Mouse (Mus musculus): ENCODE measurements around the gene Vwf. TPM values are rescaled to one million over a fixed set of nuclear protein-coding genes. Genes with fewer than 3 reads are reported as not detected.

The Vwf gene
- total RNA-seq (2018; cell fraction: chromatin; rRNA removed), result 100 to 1,000 TPM in 17 of 26 experiments, 10 to 100 TPM in 9; 31.9 to 305 (median 136) TPM
- 10 to 100 TPM in 22 of 26 experiments, 1 to 10 TPM in 4; 5.7 to 59.9 (median 19.9) TPM for total RNA-seq (2018; cell fraction: cytosol; rRNA removed)
- total RNA-seq (2018; cell fraction: nucleus; rRNA removed), result 100 to 1,000 TPM in 11 of 26 experiments, 10 to 100 TPM in 15; 19.3 to 220 (median 94.7) TPM
- 12.6 to 39.2 TPM (median 15.9 TPM) in 3 replicates for polyA plus RNA-seq (2018)

DNA sequence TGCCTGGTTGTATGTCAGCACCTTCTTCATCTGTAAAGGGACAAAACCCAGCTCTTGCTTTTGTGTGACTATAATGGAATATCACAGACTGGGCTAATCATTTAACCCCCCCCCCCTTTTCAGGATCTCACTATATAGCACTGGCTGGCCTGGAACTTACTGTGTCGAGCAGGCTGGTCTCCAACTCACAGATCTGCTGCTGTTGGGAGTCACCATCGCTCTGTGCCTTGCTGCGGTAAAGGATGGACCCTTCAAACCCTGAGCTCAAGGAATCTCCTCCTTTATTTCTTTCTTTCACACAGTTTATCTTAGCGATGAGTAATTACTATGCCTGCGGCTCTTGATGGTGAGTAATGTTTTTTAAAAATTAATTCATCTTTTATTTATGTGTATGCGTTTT, at the start of gene Vwf:
Gene Vwf, plus strand, starts transcription at position 301 of the 400 bp plus-strand sequence.
- H3K79me2 ChIP-seq (ENCODE audit: inconsistent target), result no peaks in the 10 kb centered on the region
- 95% methylated on average over 6 of the region's 6 CpGs for WGBS (ENCODE audit: missing documents)
- no peak within 1 kb of the TSS for H3K4me3 ChIP-seq (ENCODE audit: inconsistent target)
- H3K27ac ChIP-seq, result no peak within 1 kb of the TSS
- H3K36me3 ChIP-seq (ENCODE audit: inconsistent target), result no peaks in the 10 kb centered on the region

DNA sequence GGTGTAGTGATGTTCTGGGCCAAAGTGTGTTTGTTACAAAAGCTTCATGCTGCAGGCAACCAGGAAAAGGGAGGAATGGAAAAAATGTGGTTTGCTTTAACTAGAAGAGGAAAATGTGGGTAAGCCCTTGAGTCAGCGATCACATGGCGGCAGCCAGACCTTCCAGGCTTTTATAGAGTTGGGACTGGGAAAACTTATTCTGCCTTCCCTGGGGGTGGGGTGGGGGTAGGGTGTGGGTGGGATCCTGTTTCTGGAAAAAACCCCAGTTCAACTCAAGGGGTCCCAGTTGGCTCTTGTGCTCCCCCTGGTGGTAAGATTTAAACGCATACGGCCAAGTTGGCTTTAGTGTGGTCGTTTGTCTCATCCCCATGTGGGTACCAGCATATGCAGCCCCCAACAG, 48.5 kb upstream of the Vwf start:
- H3K4me3 ChIP-seq (ENCODE audit: inconsistent target), result no peak overlapping the region
- no peaks in the 10 kb centered on the region for H3K36me3 ChIP-seq (ENCODE audit: inconsistent target)
- peaks cover 11% of the 10 kb centered on the region for H3K79me2 ChIP-seq (ENCODE audit: inconsistent target)
- WGBS (ENCODE audit: missing documents), result 23% methylated on average over 5 of the region's 5 CpGs
- no peak overlapping the region for H3K27ac ChIP-seq

DNA sequence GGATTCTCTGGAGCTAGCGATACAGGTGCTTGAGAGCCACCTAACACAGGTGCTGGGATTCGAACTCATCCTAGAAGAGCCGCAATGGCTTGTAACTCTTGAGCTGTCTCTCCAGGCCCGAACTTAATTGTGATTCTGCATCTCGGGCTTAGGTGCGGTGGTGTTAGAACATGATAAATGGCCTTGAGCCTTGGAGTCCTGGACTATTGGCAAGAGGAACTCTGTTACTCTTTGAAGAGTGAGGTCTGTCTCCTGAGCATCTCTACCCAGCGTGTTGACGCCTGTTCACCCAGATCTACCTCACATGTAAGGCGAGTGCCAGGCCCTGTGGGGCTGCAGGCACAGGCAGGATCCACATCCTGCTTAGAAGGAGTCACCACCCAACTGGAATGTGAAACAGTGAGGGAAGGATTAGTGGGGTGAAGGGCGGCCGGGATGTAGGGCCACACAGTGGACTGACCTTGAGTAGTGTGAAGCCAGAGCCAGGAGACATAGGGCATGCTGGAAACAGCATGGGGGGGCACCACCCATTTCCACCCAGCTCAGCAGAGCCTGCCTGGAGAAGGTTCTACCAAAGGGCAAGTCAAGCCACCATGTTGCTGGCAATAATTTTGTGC, 43.3 kb upstream of the Vwf start:
- over 99% methylated on average over 10 of the region's 11 CpGs for WGBS (ENCODE audit: missing documents)
- Histone ChIP-seq H3K79me2 (ENCODE audit: inconsistent target) (no peaks in the 10 kb centered on the region), H3K4me3 (ENCODE audit: inconsistent target) (no peak overlapping the region), H3K36me3 (ENCODE audit: inconsistent target) (no peaks in the 10 kb centered on the region), H3K27ac (no peak overlapping the region)

DNA sequence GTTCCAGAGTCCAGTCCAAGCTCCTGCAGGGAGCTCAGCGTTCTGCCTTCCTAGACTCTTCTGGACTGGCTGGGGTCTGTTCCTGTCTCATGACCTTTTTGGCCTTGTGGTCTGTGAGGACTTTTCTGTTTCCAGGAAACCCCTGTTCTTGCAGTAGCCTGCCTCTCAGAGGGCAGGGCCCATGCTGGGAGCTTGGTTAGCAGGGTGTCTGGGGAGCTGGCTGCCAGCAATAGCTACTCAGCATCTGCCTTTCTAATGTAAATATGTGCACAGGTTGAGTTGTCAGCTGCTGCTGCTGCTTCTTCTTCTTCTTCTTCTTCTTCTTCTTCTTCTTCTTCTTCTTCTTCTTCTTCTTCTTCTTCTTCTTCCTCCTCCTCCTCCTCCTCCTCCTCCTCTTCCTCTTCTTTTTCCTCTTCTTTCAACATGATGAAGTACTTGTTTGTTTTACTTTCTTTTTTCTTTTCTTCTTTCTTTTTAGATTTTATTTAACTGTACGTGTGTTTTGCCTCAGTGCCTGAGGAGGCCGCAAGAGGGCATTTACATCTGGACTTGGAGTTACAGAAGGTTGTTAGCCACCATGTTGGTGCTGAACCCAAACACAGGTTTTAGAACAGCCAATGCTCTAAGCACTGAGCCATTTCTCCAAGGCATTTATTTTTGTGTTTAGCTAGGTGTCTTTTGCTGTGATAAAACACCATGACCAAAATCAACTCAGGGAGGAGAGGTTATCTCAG, 41.8 kb upstream of the Vwf start:
- no peaks in the 10 kb centered on the region for H3K79me2 ChIP-seq (ENCODE audit: inconsistent target)
- H3K36me3 ChIP-seq (ENCODE audit: inconsistent target), result no peaks in the 10 kb centered on the region
- no peak overlapping the region for H3K27ac ChIP-seq
- no peak overlapping the region for H3K4me3 ChIP-seq (ENCODE audit: inconsistent target)
- 86% methylated on average over 2 of the region's 3 CpGs for WGBS (ENCODE audit: missing documents)

DNA sequence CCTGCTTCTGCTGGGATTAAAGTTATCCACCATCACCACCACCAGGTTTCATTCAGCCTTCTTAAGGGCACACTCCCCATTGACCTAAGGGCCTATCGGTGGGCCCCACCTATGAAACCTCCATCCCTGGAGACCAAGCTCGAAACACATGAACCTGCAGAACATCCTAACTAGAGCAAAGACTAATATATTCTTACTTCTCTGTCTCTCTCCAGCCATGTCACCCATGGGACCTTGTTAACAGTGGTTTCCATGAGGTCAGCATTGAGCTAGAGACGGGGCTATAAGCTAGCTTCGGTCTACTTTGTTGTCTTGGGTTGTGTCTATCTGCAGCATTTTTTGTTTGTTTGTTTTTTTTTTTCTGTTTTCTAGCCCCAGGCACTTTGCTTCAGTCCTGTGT, 40.1 kb upstream of the Vwf start:
- no peak overlapping the region for H3K4me3 ChIP-seq (ENCODE audit: inconsistent target)
- WGBS (ENCODE audit: missing documents), result 93% methylated on average over 3 of the region's 4 CpGs
- no peaks in the 10 kb centered on the region for H3K79me2 ChIP-seq (ENCODE audit: inconsistent target)
- no peaks in the 10 kb centered on the region for H3K36me3 ChIP-seq (ENCODE audit: inconsistent target)
- no peak overlapping the region for H3K27ac ChIP-seq

DNA sequence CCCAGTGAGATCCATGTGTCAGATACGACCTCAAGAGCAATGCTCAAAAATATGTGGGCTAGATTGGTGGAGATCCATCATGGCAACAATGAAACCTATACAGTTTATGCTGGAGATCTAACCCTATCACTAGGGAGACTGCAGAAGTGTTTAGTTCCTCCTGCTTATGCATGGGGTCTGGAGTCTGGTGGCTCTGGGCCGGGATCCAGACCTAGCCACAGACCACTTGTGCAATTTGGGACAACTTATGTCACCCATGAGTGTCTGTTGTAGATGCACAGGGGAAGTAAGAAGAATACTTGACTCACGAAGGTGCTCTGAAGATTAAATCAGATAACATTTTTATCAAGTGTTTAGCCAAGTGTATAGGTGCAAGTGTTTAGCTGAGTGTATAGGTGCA, 36.8 kb upstream of the Vwf start:
- Histone ChIP-seq H3K27ac (no peak overlapping the region), H3K36me3 (ENCODE audit: inconsistent target) (no peaks in the 10 kb centered on the region), H3K79me2 (ENCODE audit: inconsistent target) (no peaks in the 10 kb centered on the region), H3K4me3 (ENCODE audit: inconsistent target) (no peak overlapping the region)
- WGBS (ENCODE audit: missing documents), result 4% methylated on average over 3 of the region's 3 CpGs

DNA sequence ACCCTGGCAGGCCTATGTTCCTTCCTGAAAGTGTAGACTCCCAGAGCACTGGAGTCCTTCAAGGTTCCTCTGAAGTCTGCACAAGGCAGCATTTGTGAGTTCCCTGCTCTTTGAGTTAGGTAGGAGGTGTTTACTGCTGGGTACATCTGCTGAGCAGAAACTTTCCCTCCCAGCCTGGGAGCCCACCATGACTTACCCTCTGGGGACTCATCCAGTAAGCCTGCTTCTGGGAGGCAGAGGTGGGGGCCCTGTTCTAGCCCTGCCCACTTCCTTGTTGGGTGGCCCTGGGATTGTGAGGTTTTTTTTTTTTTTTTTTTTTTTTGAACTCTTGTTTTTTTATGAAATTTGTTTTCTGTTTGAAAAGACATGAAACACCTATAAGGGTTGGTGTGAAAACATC, 35.9 kb upstream of the Vwf start:
- Histone ChIP-seq H3K4me3 (ENCODE audit: inconsistent target) (no peak overlapping the region), H3K36me3 (ENCODE audit: inconsistent target) (no peaks in the 10 kb centered on the region), H3K79me2 (ENCODE audit: inconsistent target) (no peaks in the 10 kb centered on the region), H3K27ac (peak overlapping the region; percentile 42; the same call in 1 of the 2 replicates)

DNA sequence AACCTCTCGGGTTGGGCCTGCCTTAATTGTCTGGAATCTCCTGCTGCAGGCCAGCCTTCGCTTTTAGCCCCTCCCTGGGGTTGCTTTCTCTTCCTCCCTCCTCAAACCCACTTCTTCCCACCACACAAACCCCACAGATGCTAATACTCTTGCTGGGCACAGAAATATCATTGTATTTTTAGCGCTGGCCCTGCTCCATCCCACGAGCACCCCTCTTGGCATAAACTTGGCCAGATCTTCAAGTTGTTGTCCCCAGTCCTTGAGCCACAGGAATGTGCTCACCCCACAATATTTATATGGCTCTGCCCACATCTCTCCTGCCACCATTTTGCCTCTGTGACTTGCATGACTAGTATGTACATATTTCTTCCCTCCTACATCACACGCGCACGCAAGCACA, 35.4 kb upstream of the Vwf start:
- H3K27ac ChIP-seq, result no peak overlapping the region
- H3K79me2 ChIP-seq (ENCODE audit: inconsistent target), result no peaks in the 10 kb centered on the region
- 51% methylated on average over 3 of the region's 7 CpGs for WGBS (ENCODE audit: missing documents)
- no peaks in the 10 kb centered on the region for H3K36me3 ChIP-seq (ENCODE audit: inconsistent target)
- no peak overlapping the region for H3K4me3 ChIP-seq (ENCODE audit: inconsistent target)

DNA sequence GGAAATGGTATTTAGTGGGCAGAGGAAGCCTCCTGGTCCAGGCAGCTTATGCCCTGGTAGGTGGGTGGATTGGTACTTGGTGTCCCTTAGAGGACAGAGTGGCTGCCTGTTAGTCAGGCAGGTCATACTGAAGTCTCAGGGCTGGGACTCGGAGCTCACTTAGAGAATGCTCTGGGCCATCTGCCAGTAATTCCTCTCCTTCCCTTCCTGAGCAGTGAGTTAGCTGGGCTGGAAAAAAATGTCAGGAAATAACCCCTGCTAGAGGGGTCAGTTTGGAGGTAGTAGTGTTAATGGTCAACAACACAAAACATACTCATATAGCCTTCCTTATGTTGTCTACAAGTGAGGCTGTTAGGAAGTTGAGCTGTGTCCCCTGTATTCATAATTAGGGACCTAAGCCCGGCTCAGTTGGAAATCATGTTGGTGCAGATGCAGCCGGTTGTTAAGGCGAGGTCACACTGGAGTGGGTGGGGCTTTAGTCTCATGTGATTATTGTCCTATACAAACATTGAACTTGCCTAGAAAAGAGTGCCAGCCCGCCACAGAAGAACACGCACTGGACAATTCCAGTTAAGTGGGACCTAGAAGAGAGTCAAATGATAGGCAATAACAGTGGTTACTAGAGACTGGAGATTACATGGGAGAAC, 33.5 kb upstream of the Vwf start:
- no peak overlapping the region for H3K27ac ChIP-seq
- WGBS (ENCODE audit: missing documents), result 69% methylated on average over 6 of the region's 6 CpGs
- H3K79me2 ChIP-seq (ENCODE audit: inconsistent target), result no peaks in the 10 kb centered on the region
- no peak overlapping the region for H3K4me3 ChIP-seq (ENCODE audit: inconsistent target)
- no peaks in the 10 kb centered on the region for H3K36me3 ChIP-seq (ENCODE audit: inconsistent target)

DNA sequence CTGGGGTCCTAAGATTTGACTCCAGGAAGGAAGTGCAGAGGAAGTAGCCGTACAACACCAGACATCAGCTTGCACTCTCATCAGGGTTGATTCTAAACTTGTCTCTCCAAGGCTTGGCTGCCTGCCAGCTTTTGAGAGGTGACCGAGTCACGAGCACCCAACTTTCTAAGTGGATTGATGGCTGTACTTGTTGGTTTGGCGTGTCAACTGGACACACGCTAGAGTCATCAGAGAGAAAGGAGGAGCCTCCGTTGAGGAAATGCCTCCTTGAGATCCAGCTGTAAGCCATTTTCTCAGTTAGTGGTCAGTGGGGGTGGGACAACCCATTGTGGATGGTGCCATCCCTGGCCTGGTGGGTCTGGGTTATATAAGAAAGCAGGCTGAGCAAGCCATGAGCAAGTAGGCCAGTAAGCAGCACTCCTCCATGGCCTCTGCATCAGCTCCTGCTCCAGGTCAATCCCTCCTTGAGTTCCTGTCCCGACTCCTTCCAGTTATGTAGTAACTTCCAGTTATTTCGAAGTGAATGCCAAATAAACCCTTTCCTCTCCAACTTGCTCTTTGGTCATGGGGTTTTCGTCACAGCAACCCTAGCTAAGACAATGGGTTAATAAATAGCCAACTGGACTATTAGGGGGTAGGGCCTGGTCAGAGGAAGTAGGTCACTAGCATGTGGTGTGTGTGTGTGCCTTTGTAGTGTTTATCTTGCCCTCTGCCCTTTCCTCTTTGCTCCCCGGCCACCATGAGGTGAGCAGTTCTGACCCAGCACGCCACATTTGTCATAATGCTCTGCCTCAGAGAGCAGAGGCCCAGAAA, 30.9 kb upstream of the Vwf start:
- 82% methylated on average over 11 of the region's 11 CpGs for WGBS (ENCODE audit: missing documents)
- Histone ChIP-seq H3K79me2 (ENCODE audit: inconsistent target) (no peaks in the 10 kb centered on the region), H3K27ac (no peak overlapping the region), H3K4me3 (ENCODE audit: inconsistent target) (no peak overlapping the region), H3K36me3 (ENCODE audit: inconsistent target) (no peaks in the 10 kb centered on the region)

DNA sequence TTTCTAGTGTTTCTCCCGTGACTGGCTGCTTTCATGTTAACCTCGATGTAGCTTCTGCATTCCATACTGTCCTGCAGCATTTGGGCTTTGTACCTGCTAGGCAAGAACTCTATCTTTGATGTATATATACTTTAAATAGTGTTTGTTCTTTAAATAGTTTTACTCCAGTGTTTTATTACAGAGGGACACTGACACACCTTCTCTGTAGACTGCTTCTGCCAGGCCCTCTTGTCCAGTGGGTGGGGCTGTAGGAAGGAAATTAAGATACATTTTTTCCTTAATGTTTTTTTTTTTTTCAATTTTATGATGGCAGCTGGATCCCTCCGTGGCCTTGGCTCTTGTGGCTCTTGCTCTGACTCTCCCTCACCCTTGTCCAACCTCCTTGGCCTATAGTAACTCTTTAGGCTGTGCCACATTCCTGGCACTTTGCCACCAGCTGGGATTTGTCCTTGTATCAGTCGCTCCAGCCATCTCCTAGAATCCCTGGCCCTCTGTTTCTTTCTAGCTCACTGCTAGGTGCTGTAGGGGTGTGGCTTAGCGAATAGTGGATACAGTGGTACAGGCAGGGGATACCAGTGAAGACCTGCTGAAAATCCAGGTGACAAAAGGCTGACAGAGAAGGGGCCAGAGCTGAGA, 24.9 kb upstream of the Vwf start:
- 87% methylated on average over 4 of the region's 5 CpGs for WGBS (ENCODE audit: missing documents)
- Histone ChIP-seq H3K27ac (no peak overlapping the region), H3K79me2 (ENCODE audit: inconsistent target) (no peaks in the 10 kb centered on the region), H3K36me3 (ENCODE audit: inconsistent target) (no peaks in the 10 kb centered on the region), H3K4me3 (ENCODE audit: inconsistent target) (no peak overlapping the region)

DNA sequence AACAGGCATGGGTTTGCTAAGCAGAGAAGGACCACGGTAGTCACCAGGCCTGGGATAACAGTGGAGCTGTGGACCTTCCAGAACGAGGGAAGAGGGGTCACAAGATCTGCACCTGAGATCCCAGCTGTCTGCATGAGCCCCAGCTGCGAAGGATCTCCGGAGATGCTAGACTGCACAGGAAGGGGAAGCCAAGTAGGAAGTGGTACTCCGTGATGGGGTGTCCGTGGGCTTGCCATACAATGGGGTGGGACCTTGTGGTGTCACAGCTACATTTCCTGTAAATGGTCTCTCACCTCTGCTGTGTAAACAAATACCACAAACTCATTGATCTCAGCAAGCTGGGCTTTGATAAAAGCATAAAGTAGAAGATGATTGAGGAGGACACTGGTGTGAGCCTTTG, 22.5 kb upstream of the Vwf start:
- Histone ChIP-seq H3K27ac (no peak overlapping the region), H3K36me3 (ENCODE audit: inconsistent target) (no peaks in the 10 kb centered on the region), H3K79me2 (ENCODE audit: inconsistent target) (no peaks in the 10 kb centered on the region), H3K4me3 (ENCODE audit: inconsistent target) (no peak overlapping the region)
- 36% methylated on average over 6 of the region's 6 CpGs for WGBS (ENCODE audit: missing documents)

DNA sequence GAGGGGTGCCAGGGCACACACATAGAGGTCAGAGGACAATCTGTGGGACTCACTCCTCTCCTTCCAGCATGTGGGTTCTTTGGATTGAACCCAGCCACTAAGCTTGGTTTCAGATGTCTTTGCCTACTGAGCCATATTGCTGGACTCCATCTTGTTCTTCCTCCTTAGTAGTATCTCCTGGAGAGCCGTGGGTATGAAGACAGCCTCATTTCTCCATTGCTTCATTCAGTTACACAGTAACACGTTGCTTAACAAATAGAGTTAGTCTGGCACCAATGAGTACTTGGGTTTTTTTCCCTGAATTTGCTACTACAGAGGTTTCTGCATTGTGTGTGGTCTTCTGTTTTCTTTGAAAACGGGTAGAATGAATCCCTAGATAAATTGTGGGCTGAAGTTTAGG, 20.5 kb upstream of the Vwf start:
- no peaks in the 10 kb centered on the region for H3K36me3 ChIP-seq (ENCODE audit: inconsistent target)
- WGBS (ENCODE audit: missing documents), result 44% methylated on average over 3 of the region's 3 CpGs
- H3K79me2 ChIP-seq (ENCODE audit: inconsistent target), result no peaks in the 10 kb centered on the region
- H3K27ac ChIP-seq, result no peak overlapping the region
- H3K4me3 ChIP-seq (ENCODE audit: inconsistent target), result no peak overlapping the region

DNA sequence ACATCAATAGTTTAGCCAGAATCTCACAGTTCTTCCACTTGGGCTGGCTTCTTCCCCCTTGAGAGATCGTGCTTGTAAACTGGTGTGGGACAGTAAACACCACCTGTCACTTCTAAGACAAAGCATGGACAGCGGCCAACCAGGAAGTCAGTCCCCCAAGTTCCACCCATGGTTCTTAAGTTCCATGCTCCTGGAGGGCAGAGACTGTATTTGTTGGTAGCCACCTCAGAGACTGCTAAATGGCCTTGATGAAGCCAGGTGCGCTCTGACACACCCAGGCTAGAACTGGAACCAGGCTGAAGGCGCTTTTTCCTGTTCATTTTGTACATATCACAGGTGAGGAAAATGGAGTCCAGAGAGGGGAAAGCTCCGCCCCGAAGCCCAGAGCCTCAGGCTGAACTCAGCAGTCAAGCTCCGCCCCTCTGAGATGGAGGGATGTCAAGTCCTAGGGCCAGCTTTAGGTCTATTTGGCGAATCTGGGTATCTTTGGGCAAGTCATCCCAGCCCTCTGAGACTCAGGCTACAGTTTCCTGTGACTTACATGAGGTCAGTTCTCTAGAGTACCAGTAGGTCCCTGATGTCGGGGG, 17.9 kb upstream of the Vwf start:
- WGBS (ENCODE audit: missing documents), result 90% methylated on average over 9 of the region's 9 CpGs
- Histone ChIP-seq H3K36me3 (ENCODE audit: inconsistent target) (no peaks in the 10 kb centered on the region), H3K4me3 (ENCODE audit: inconsistent target) (no peak overlapping the region), H3K27ac (no peak overlapping the region), H3K79me2 (ENCODE audit: inconsistent target) (peaks cover 13% of the 10 kb centered on the region)

Measured in macrophage (primary cell).